Mouse (Mus musculus) limb, embryonic 15.5 days (tissue): ENCODE results near the gene Gm5485. TPM values are rescaled to one million over a fixed set of nuclear protein-coding genes. Genes with fewer than 3 reads are reported as not detected.

Experiments
- ATAC-seq: fragments of 200-750 bp; cut with Nextera tagmentation; 2 replicates; pipeline ENCODE4 v1.8.0; 2017; ENCODE audit warnings: low read depth, moderate TSS enrichment; ENCODE audit not compliant: insufficient number of reproducible peaks, low FRiP score, low TSS enrichment
- H3K27ac ChIP-seq: fragments of 300-500 bp; sonication (generic); 2 replicates; pipeline ENCODE4 v1.5.1; 2015; ENCODE audit warnings: moderate library complexity, mild to moderate bottlenecking, inconsistent platforms
- H3K27me3 ChIP-seq: fragments of 300-500 bp; sonication (generic); 2 replicates; pipeline ENCODE4 v1.6.1; 2015; ENCODE audit warnings: inconsistent platforms
- H3K36me3 ChIP-seq: fragments of 300-500 bp; sonication (generic); 2 replicates; pipeline ENCODE4 v1.6.1; 2015; ENCODE audit warnings: inconsistent platforms
- H3K4me1 ChIP-seq: fragments of 300-500 bp; sonication (generic); 2 replicates; pipeline ENCODE4 v1.6.1; 2015; ENCODE audit warnings: inconsistent platforms
- H3K4me2 ChIP-seq: fragments of 300-500 bp; sonication (generic); 2 replicates; pipeline ENCODE4 v1.6.1; 2015; ENCODE audit warnings: mild to moderate bottlenecking, inconsistent platforms
- H3K4me3 ChIP-seq: fragments of 300-500 bp; sonication (generic); 2 replicates; pipeline ENCODE4 v1.5.1; 2015; ENCODE audit warnings: mild to moderate bottlenecking, inconsistent platforms
- H3K9ac ChIP-seq: fragments of 300-500 bp; sonication (generic); 2 replicates; pipeline ENCODE4 v1.6.1; 2015; ENCODE audit warnings: inconsistent platforms
- H3K9me3 ChIP-seq: fragments of 300-500 bp; sonication (generic); 2 replicates; pipeline ENCODE4 v1.6.1; 2016; ENCODE audit warnings: inconsistent platforms
- WGBS: fragments of 180-500 bp; shearing (Covaris S2); methylation state at CpG from one replicate; pipeline ENCODE4 v1.1.7; 2015; 5-methylcytosine and 5-hydroxymethylcytosine counted together
- polyA plus RNA-seq: library from polyadenylated mRNA; unstranded; fragments of >200 nt; fragmentation: Nextera tagmentation; extraction: Ambion mirVana; gene quantifications from 2 replicates; pipeline ENCODE4 v1.2.1, GENCODE M21; 2015

Gm5485 gene
- polyA plus RNA-seq, 1 experiment from 2014 or later: not detected

DNA sequence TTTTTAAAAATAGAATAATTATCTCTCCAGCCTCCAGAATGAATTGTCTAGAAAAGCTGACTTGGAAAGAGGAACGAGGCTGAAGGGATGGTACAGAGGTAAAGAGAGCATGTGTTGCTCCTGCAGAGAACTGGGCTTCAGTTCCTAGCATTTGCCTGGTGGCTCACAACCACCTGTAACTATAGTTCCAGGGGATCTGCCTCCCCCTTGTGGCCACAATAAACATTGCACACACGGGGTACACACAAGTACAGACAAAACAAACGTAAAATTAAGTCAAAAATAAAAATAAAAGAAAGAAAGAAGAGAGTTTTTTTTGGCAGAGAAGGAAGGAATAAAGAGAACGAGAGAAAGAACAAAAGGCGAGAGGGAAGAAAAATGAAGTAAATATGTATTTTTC lies 45.4 kb downstream of the Gm5485 start:
- no peak for ATAC-seq
- H3K4me1 ChIP-seq: no peaks in the 10 kb centered on the region
- H3K27me3 ChIP-seq: no peaks in the 10 kb centered on the region
- H3K27ac ChIP-seq: no peak overlapping the region
- WGBS: 82% methylated on average over 5 of the region's 5 CpGs
- H3K9me3 ChIP-seq: no peaks in the 10 kb centered on the region
- H3K9ac ChIP-seq: no peak overlapping the region
- no peaks in the 10 kb centered on the region for H3K36me3 ChIP-seq
- no peak overlapping the region for H3K4me3 ChIP-seq
- H3K4me2 ChIP-seq: no peak overlapping the region

DNA sequence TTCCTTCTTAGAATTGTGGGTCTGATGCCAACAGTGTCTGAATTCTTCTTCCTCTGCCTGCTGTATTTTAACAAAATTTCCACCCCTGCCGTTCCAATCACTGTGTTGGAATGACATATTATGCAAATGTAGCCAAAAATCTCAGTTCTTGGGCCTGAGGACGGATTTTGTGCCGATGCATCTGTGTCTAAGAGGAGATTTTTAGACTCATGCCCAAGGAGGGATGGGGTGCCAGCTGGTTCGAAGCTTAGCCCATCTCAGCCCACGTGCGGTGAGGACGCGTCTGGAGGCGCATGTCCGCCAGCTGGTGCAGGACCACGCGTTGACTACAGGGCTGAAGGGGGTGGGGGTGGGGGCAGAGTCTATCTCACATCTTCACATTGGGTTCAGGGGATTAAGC lies 51.3 kb downstream of the Gm5485 start:
- 90% methylated on average over 12 of the region's 12 CpGs for WGBS
- no peaks in the 10 kb centered on the region for H3K9me3 ChIP-seq
- no peak overlapping the region for H3K4me3 ChIP-seq
- H3K36me3 ChIP-seq: no peaks in the 10 kb centered on the region
- H3K4me2 ChIP-seq: no peak overlapping the region
- no peak overlapping the region for H3K27ac ChIP-seq
- no peaks in the 10 kb centered on the region for H3K4me1 ChIP-seq
- ATAC-seq: no peak
- no peaks in the 10 kb centered on the region for H3K27me3 ChIP-seq
- H3K9ac ChIP-seq: no peak overlapping the region

DNA sequence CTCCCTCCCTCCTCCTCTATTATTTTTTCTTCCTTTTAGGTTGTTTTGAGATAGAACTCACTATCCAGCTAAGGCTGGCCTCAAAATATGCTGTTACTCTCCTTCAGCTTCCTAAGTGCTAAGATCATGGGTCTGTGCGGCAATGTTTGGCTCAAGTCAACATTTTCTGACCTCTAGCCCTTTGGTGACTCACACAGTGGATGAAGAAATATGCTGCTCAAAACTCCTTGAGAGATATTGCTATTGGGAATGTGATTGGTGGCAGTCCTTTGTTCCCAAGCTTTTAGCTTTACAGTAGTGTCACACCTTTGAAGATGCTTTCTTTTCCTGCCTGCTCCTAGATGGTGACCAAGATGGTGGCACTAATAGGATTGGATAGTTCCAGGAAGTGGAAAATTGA lies 55.8 kb downstream of the Gm5485 start:
- Histone ChIP-seq H3K27me3 (no peaks in the 10 kb centered on the region), H3K27ac (no peak overlapping the region), H3K4me2 (no peak overlapping the region), H3K36me3 (no peaks in the 10 kb centered on the region), H3K9ac (no peak overlapping the region), H3K4me1 (no peaks in the 10 kb centered on the region), H3K4me3 (no peak overlapping the region), H3K9me3 (no peaks in the 10 kb centered on the region)
- no peak for ATAC-seq
- WGBS: 93% methylated on average over 1 of the region's 1 CpGs

DNA sequence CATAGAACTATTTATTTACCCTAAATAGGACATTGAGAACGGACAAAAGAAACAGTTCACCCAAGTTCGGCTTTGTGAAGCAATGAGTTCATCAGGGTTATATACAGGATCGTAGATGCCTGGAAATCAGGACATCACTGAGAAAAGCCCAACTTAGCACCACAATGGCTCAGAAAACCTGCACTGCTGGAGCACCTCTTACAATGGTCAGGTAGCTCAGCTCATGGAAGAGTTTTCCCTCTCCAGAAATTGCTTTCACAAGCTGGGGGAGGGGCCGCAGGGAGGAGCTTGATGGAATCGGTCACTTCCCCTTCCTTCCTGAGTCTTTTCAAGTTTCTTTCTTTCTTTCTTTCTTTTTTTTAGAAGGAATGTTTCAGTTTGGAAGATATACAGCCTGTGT lies 56.5 kb downstream of the Gm5485 start:
- Histone ChIP-seq H3K9ac (no peak overlapping the region), H3K36me3 (no peaks in the 10 kb centered on the region), H3K4me1 (no peaks in the 10 kb centered on the region), H3K4me2 (no peak overlapping the region), H3K27ac (no peak overlapping the region), H3K9me3 (no peaks in the 10 kb centered on the region), H3K27me3 (no peaks in the 10 kb centered on the region), H3K4me3 (no peak overlapping the region)
- 78% methylated on average over 5 of the region's 5 CpGs for WGBS
- no peak for ATAC-seq

Other genes with a start within 250 kb of the Gm5485 start
- gene Dppa4, start 128.7 kb downstream of the Gm5485 start, polyA plus RNA-seq: not detected in 2 replicates
- gene Dppa2, start 108.5 kb downstream of the Gm5485 start, polyA plus RNA-seq: not detected in 2 replicates
- 0.17 and 0.18 TPM in 2 replicates for gene Morc1, start 18.8 kb upstream of the Gm5485 start, polyA plus RNA-seq